ENCODE assay signal across 24 mouse cellular contexts in the genomic region with DNA sequence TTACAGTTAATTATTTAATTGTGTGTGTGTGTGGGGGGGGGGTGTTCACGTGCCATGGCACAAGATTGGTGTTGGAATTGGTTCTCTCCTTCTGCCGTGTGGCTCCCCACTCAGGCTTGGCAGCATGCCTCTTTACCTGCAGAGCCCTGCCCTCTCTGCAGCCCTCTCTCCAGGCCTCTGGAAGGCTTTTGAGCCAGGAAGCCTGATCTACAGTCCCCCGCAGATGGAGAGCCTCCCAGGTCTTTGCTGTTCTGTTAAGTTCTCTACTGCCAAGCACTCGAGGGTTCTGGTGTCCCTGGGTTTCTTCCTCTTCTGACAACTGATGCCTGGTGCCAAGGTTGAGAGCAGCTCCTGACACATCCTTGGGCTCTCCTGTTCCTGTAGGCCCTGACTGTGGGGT. TPM values are rescaled to one million over a fixed set of nuclear protein-coding genes. Genes with fewer than 3 reads are reported as not detected.
DNase-seq lines count a peak whose midpoint lies in the region; ATAC-seq lines count a peak whose summit lies in the region.
"Had no signal": no experiment of that assay in that cellular context is flagged by ENCODE, and none has a peak within 500 bp of the region (broad histone marks: within the 10 kb centered on the region; RNA-seq: fewer than 3 reads in every experiment).

No protein-coding gene starts in this region.

- H3K4me3 ChIP-seq in heart, embryonic 11.5 days (ENCODE audit: low read depth, low read length) = no peak overlapping the region
- H3K4me3 ChIP-seq in midbrain, embryonic 14.5 days (replicated peaks; ENCODE audit: low read depth, low read length) = no peak overlapping the region
- H3K4me3 ChIP-seq in midbrain, embryonic 11.5 days (ENCODE audit: low read depth, low read length) = no peak overlapping the region
- H3K4me3 ChIP-seq: heart, embryonic 13.5 days; layer of hippocampus, adult 2 months; liver, embryonic 13.5 days; lung, embryonic 15.5 days; neural tube, embryonic 12.5 days had no signal

- H3K4me1 ChIP-seq in heart, embryonic 11.5 days (ENCODE audit: control insufficient read depth, insufficient read depth, low read length) = peaks cover 18% of the 10 kb centered on the region
- H3K4me1 ChIP-seq in midbrain, embryonic 14.5 days (ENCODE audit: control insufficient read depth, insufficient read depth, low read length) = peaks cover 32% of the 10 kb centered on the region
- H3K4me1 ChIP-seq in midbrain, embryonic 11.5 days (ENCODE audit: control insufficient read depth, insufficient read depth, low read length) = peaks cover 5% of the 10 kb centered on the region; the same call in 1 of the 2 replicates

- peak; percentile 81 for DNase-seq in heart, adult 11 months
- no peak for DNase-seq in midbrain, embryonic 14.5 days
- no peak for DNase-seq in midbrain, embryonic 11.5 days (ENCODE audit: low spot score, missing footprints)
- DNase-seq in cerebellum, adult 9-10 months = peak; percentile 88
- DNase-seq in kidney, adult 9 months = no peak
- no peak for DNase-seq in spleen, postnatal 14 days (ENCODE audit: low spot score in 2 of 2)
- DNase-seq: adrenal gland, postnatal 14 days; B cell, adult 2 months; embryo, embryonic 11 days; forebrain, postnatal 0 days; heart, postnatal 36 days; kidney, postnatal 10 days; liver, embryonic 13.5 days; right cerebral cortex, postnatal 25 days; thymus, postnatal 36 days had no signal

- H3K36me3 ChIP-seq in heart, embryonic 11.5 days (ENCODE audit: control insufficient read depth, insufficient read depth, low read length) = peaks cover 17% of the 10 kb centered on the region
- peaks cover 7% of the 10 kb centered on the region for H3K36me3 ChIP-seq in midbrain, embryonic 14.5 days (ENCODE audit: control insufficient read depth, insufficient read depth, low read length)
- H3K36me3 ChIP-seq in midbrain, embryonic 11.5 days (ENCODE audit: control insufficient read depth, insufficient read depth, low read length) = no peaks in the 10 kb centered on the region; the same call in none of the 2 replicates

- no peaks in the 10 kb centered on the region for H3K9me3 ChIP-seq in heart, embryonic 11.5 days (replicated peaks; ENCODE audit: control insufficient read depth, low read length)
- H3K9me3 ChIP-seq in midbrain, embryonic 14.5 days (ENCODE audit: control insufficient read depth, low read length) = no peaks in the 10 kb centered on the region
- no peaks in the 10 kb centered on the region for H3K9me3 ChIP-seq in midbrain, embryonic 11.5 days (ENCODE audit: control insufficient read depth, low read length)
- H3K9me3 ChIP-seq: heart, embryonic 13.5 days; liver, embryonic 13.5 days; lung, embryonic 15.5 days; neural tube, embryonic 12.5 days had no signal

- H3K4me2 ChIP-seq in heart, embryonic 11.5 days = no peak overlapping the region
- no peak overlapping the region for H3K4me2 ChIP-seq in midbrain, embryonic 14.5 days (ENCODE audit: low read length)
- no peak overlapping the region for H3K4me2 ChIP-seq in midbrain, embryonic 11.5 days
- H3K4me2 ChIP-seq: heart, embryonic 13.5 days; liver, embryonic 13.5 days; lung, embryonic 15.5 days; neural tube, embryonic 12.5 days had no signal

- WGBS in heart, embryonic 11.5 days (ENCODE audit: insufficient replicate concordance) = 67% methylated on average over 4 of the region's 4 CpGs
- 69% methylated on average over 4 of the region's 4 CpGs for WGBS in midbrain, embryonic 14.5 days
- WGBS in midbrain, embryonic 11.5 days = 81% methylated on average over 4 of the region's 4 CpGs

- H3K9ac ChIP-seq in heart, embryonic 11.5 days (ENCODE audit: low read depth, low read length) = no peak overlapping the region
- H3K9ac ChIP-seq in midbrain, embryonic 14.5 days (replicated peaks; ENCODE audit: low read length) = no peak overlapping the region
- H3K9ac ChIP-seq in midbrain, embryonic 11.5 days (ENCODE audit: low read length) = no peak overlapping the region
- H3K9ac ChIP-seq: forebrain, postnatal 0 days; heart, embryonic 13.5 days; liver, embryonic 13.5 days; lung, embryonic 15.5 days; neural tube, embryonic 12.5 days had no signal

- no peak for ATAC-seq in heart, embryonic 11.5 days (replicated peaks; ENCODE audit: insufficient number of reproducible peaks, low FRiP score, low TSS enrichment)
- ATAC-seq in midbrain, embryonic 14.5 days (ENCODE audit: low FRiP score, low TSS enrichment) = no peak
- no peak for ATAC-seq in midbrain, embryonic 11.5 days (ENCODE audit: low FRiP score)
- ATAC-seq: activated CD4-positive, CD25-positive, alpha-beta regulatory T cell, adult 4 months; forebrain, postnatal 0 days; intestine, embryonic 16.5 days; Patski had no signal

- no peaks in the 10 kb centered on the region for H3K27me3 ChIP-seq in heart, embryonic 11.5 days (ENCODE audit: control insufficient read depth, insufficient read depth, low read length)
- H3K27me3 ChIP-seq in midbrain, embryonic 14.5 days (ENCODE audit: control insufficient read depth, insufficient read depth, low read length) = no peaks in the 10 kb centered on the region
- H3K27me3 ChIP-seq in midbrain, embryonic 11.5 days (ENCODE audit: control insufficient read depth, insufficient read depth, low read length) = no peaks in the 10 kb centered on the region
- H3K27me3 ChIP-seq: heart, embryonic 13.5 days; liver, embryonic 13.5 days; lung, embryonic 15.5 days; neural tube, embryonic 12.5 days; Patski had no signal

- no peak overlapping the region for H3K27ac ChIP-seq in heart, embryonic 11.5 days (ENCODE audit: low read depth, low read length)
- H3K27ac ChIP-seq in midbrain, embryonic 14.5 days (replicated peaks; ENCODE audit: low read depth, low read length) = peak overlapping the region; percentile 45
- no peak overlapping the region for H3K27ac ChIP-seq in midbrain, embryonic 11.5 days (ENCODE audit: low read depth, low read length)
- H3K27ac ChIP-seq: heart, embryonic 13.5 days; layer of hippocampus, adult 2 months; liver, embryonic 13.5 days; lung, embryonic 15.5 days; neural tube, embryonic 12.5 days had no signal

RNA-seq across cellular contexts. Expression of gene Eno1, which starts 17.9 kb away (rescaled TPM):
- 2,057 and 2,150 TPM in 2 replicates for polyA plus RNA-seq in heart, embryonic 11.5 days (2014; fragmentation: Nextera tagmentation; extraction: Ambion mirVana)
- polyA plus RNA-seq in midbrain, embryonic 14.5 days (2014; fragmentation: Nextera tagmentation; extraction: Ambion mirVana) = 935 and 972 TPM in 2 replicates
- polyA plus RNA-seq in midbrain, embryonic 11.5 days (2014; fragmentation: Nextera tagmentation; extraction: Ambion mirVana) = 1,438 and 1,518 TPM in 2 replicates

RNA-seq across cellular contexts. Expression of gene Rere, which starts 27.0 kb away (rescaled TPM):
- polyA plus RNA-seq in heart, embryonic 11.5 days (2014; fragmentation: Nextera tagmentation; extraction: Ambion mirVana) = 26.0 and 29.1 TPM in 2 replicates
- polyA plus RNA-seq in midbrain, embryonic 14.5 days (2014; fragmentation: Nextera tagmentation; extraction: Ambion mirVana) = 37.6 and 48.6 TPM in 2 replicates
- 34.2 and 36.8 TPM in 2 replicates for polyA plus RNA-seq in midbrain, embryonic 11.5 days (2014; fragmentation: Nextera tagmentation; extraction: Ambion mirVana)

RNA-seq across cellular contexts. Expression of gene Car6, which starts 53.3 kb away (rescaled TPM):
- polyA plus RNA-seq in heart, embryonic 11.5 days (2014; fragmentation: Nextera tagmentation; extraction: Ambion mirVana) = 0.32 TPM in 1 of 2 replicates, not detected in the other
- 0.32 TPM in 1 of 2 replicates, not detected in the other for polyA plus RNA-seq in midbrain, embryonic 14.5 days (2014; fragmentation: Nextera tagmentation; extraction: Ambion mirVana)
- polyA plus RNA-seq in midbrain, embryonic 11.5 days (2014; fragmentation: Nextera tagmentation; extraction: Ambion mirVana) = 0.25 TPM in 1 of 2 replicates, not detected in the other
- polyA plus RNA-seq: activated CD4-positive, CD25-positive, alpha-beta regulatory T cell, adult 4 months; forebrain, postnatal 0 days; heart, embryonic 13.5 days; intestine, embryonic 16.5 days; liver, embryonic 13.5 days; lung, embryonic 15.5 days; midbrain, postnatal 0 days; neural tube, embryonic 12.5 days; Patski had no signal

Comparison
In these comparisons a context has a peak if more than half of its experiments do, and no peak if none do; other contexts are left out.
1. DNase-seq: peak in heart, adult 11 months (single experiment) and cerebellum, adult 9-10 months (single experiment); none in midbrain, embryonic 14.5 days (single experiment), midbrain, embryonic 11.5 days (single experiment), kidney, adult 9 months (single experiment) and spleen, postnatal 14 days (0 of 2).